Mouse (Mus musculus) spleen, adult 2 months (tissue): Measurements from ENCODE around the gene Tmem63b. TPM values are rescaled to one million over a fixed set of nuclear protein-coding genes. Genes with fewer than 3 reads are reported as not detected.
A peak's percentile ranks its signal among the peaks of the same experiment; 100 is the strongest.

Experiments
- DNase-seq, 2 experiments: peaks; one replicate each; pipeline versions ENCODE4 v3.0.0 to v3.0.0-alpha.2; 2012 to 2021; ENCODE audit warnings: low spot score in 2 of 2, low read depth in 1 of 2
- H3K27ac ChIP-seq: fragments of 200-500 bp; 2 replicates; pipeline ENCODE4 v1.5.1; 2012; ENCODE audit warnings: low read length, inconsistent platforms; ENCODE audit not compliant: insufficient read depth
- H3K27me3 ChIP-seq: fragments of 200-500 bp; 2 replicates; pipeline ENCODE4 v1.6.1; 2012; ENCODE audit warnings: mild to moderate bottlenecking, moderate library complexity, low read length, inconsistent platforms; ENCODE audit not compliant: control insufficient read depth, insufficient read depth
- H3K36me3 ChIP-seq: fragments of 200-500 bp; 2 replicates; pipeline ENCODE4 v1.6.1; 2012; ENCODE audit warnings: mild to moderate bottlenecking, low read length, inconsistent platforms; ENCODE audit not compliant: control insufficient read depth, insufficient read depth
- H3K4me1 ChIP-seq: fragments of 200-500 bp; 2 replicates; pipeline ENCODE4 v1.6.1; 2011; ENCODE audit warnings: inconsistent platforms; ENCODE audit not compliant: control insufficient read depth, insufficient read depth, insufficient read length
- H3K4me3 ChIP-seq: fragments of 200-500 bp; 2 replicates; pipeline ENCODE4 v1.5.1; 2011; ENCODE audit warnings: mild to moderate bottlenecking, inconsistent platforms; ENCODE audit not compliant: insufficient read depth, insufficient read length; ENCODE audit errors: extremely low read depth
- CTCF ChIP-seq: fragments of 200-500 bp; IDR thresholded peaks from 2 replicates; pipeline ENCODE4 v1.5.1; 2011; ENCODE audit warnings: mild to moderate bottlenecking, inconsistent platforms; ENCODE audit not compliant: insufficient read depth, insufficient read length, insufficient replicate concordance; ENCODE audit errors: extremely low read depth
- POLR2A ChIP-seq: fragments of 200-500 bp; IDR thresholded peaks from 2 replicates; pipeline ENCODE4 v1.6.1; 2011; ENCODE audit warnings: low read depth, low read length, inconsistent platforms
- WGBS: fragments of 180-500 bp; shearing (Covaris S2); methylation state at CpG from one replicate; pipeline ENCODE4 v1.1.7; 2018; 5-methylcytosine and 5-hydroxymethylcytosine counted together
- polyA plus RNA-seq: library from polyadenylated mRNA; depleted of rRNA; stranded (reverse); fragments of >200 nt; gene quantifications from 2 replicates; pipeline ENCODE4 v1.2.3, GENCODE M21; 2012

Tmem63b gene
- polyA plus RNA-seq, 1 experiment, result 27.4 TPM

DNA sequence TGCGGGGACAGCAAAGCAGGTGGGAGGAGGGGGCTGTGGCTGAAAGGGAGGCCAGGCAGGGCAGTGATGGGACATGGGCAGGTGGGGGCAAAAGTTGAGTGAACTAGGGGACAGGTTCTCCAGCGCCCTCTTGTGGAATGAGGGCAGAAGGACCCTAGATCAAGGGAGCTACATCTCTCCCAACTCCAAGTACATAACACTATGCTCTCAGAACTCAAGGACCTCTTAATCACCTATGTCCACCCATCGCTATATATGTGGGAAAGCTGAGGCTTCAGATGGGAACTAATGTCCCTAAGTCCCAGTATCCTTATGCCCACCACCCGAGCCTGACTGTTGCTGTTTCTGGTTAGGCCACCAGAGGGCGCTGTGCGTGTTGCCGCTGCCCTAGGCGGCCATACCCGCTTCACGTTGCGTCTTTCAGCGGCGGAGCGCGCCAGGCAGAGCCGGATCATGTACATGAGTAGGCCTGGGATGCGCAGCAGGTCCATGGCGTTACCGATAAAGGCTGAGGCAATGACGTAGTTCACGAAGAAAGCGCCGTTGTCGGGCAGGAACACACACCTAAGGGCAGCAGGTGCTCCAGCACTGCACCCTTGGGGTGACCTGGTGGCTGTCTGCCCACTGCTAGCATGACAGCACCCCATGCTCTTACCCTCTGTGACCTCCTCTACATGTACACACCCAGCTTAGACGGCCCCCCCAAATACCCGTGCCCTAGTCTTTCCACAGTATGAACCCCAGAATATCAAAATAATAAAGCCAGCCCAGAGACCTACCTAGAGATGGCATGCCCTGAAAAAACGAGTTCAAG is 23.4 kb downstream of the Tmem63b start:
- H3K4me3 ChIP-seq, result no peak overlapping the region
- H3K27me3 ChIP-seq, result no peaks in the 10 kb centered on the region
- H3K36me3 ChIP-seq, result peaks cover 1% of the 10 kb centered on the region; the same call in 1 of the 2 replicates
- WGBS, result 29% methylated on average over 27 of the region's 27 CpGs
- peak in 1 of 2 experiments; percentile 52 for DNase-seq
- no peak overlapping the region for H3K27ac ChIP-seq
- TF ChIP-seq CTCF (peak; percentile 88), POLR2A (no peak)
- no peaks in the 10 kb centered on the region; the same call in 1 of the 2 replicates for H3K4me1 ChIP-seq

DNA sequence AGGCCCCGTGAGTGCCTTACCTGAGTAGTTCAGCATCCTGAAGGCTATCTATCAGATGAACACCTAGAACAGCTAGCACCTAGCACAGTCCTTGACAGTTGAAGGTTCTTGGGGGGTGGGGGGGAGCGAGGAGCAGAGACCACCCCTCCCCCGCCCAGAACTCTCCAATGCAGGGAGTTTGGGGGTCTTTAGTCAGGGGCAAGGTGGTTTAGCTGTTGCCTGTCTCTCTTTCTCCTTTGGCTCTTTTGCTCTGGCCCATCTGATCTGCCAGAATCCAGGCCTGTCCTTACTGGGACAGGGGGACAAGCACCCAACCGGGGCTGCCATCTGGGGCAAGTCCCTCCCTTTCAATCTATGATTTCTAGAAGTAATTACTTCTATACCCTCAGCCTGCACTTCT is 27.5 kb downstream of the Tmem63b start, which contains the start of gene Capn11:
TSS of gene Capn11 (minus strand) at position 101 of the 400 bp plus-strand sequence.
- no peak for DNase-seq
- no peaks in the 10 kb centered on the region for H3K27me3 ChIP-seq
- H3K36me3 ChIP-seq, result no peaks in the 10 kb centered on the region
- no peak within 1 kb of the TSS for H3K27ac ChIP-seq
- no peak within 1 kb of the TSS for H3K4me3 ChIP-seq
- no peaks in the 10 kb centered on the region; the same call in 1 of the 2 replicates for H3K4me1 ChIP-seq
- TF ChIP-seq CTCF, result no peak
- no peak for TF ChIP-seq POLR2A
- WGBS, result 89% methylated on average over 4 of the region's 4 CpGs

DNA sequence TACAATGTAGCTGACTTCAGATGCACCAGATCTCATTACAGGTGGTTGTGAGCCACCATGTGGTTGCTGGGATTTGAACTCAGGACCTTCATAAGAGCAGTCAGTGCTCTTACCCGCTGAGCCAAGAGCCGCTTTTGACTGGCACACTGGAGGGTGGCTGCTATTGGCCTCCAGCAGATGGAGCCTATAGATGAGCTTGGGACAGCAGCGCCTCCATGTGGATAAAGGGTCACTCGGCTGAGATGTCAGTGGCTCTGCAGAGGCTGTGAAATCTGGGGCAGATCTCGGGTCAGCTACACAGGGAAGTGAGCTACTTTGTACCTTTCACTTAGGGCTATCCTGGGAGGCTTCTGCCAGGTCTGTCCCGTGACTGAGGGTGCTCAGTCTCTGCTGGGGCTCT is 30.9 kb downstream of the Tmem63b start:
- 31% methylated on average over 6 of the region's 6 CpGs for WGBS
- no peaks in the 10 kb centered on the region for H3K36me3 ChIP-seq
- H3K27ac ChIP-seq, result no peak overlapping the region
- no peak overlapping the region for H3K4me3 ChIP-seq
- no peaks in the 10 kb centered on the region for H3K4me1 ChIP-seq
- DNase-seq, result no peak
- TF ChIP-seq POLR2A, result no peak
- TF ChIP-seq CTCF, result 0 out of 2 replicates have a peak, but pooled peaks have one; percentile 3
- no peaks in the 10 kb centered on the region for H3K27me3 ChIP-seq

DNA sequence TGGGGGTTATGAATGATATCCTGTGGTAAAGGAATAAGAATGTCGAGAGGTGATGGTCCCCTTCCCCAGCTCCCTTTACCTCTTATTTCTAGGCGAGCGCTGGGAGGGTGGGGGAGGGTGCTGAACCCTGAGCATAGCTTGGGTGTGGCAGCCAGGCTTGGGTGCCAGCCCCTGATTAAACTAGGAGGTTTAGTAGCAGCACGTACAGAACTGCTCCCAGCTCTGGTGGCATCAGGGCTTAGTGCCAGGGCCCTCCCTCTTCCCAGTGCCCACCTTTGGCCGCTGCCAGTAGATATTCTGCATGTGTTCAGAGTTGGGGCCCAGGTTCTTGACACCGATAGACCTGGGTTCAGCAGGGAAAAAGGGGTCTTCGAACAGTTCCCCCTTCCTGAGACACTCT is 33.5 kb downstream of the Tmem63b start:
- DNase-seq, result no peak
- no peaks in the 10 kb centered on the region for H3K4me1 ChIP-seq
- no peak overlapping the region for H3K4me3 ChIP-seq
- no peaks in the 10 kb centered on the region for H3K27me3 ChIP-seq
- H3K27ac ChIP-seq, result no peak overlapping the region
- H3K36me3 ChIP-seq, result no peaks in the 10 kb centered on the region
- WGBS, result 81% methylated on average over 7 of the region's 7 CpGs
- no peak for TF ChIP-seq CTCF
- no peak for TF ChIP-seq POLR2A

DNA sequence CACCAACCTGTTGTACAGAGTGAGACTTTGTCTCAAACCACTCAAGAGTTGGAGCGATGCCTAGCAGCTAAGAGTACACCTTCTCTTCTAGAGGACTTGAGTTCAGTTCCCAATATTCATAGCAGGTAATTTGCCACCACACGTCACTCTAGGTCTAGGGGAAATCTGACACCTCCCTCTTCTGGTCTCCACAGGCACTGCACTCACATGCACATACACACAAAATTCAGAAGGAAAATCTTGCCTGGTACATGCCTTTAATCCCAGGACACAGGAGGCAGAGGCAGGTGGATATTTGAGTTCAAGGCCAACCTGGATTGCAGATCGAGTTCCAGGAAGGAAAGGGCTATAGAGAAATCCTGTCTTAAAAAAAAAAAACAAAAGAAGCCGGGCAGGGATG is 42.5 kb downstream of the Tmem63b start:
- Histone ChIP-seq H3K27ac (no peak overlapping the region), H3K4me3 (no peak overlapping the region), H3K4me1 (no peaks in the 10 kb centered on the region), H3K27me3 (no peaks in the 10 kb centered on the region), H3K36me3 (no peaks in the 10 kb centered on the region)
- TF ChIP-seq CTCF (no peak), POLR2A (no peak)
- WGBS, result 88% methylated on average over 4 of the region's 4 CpGs
- no peak for DNase-seq

DNA sequence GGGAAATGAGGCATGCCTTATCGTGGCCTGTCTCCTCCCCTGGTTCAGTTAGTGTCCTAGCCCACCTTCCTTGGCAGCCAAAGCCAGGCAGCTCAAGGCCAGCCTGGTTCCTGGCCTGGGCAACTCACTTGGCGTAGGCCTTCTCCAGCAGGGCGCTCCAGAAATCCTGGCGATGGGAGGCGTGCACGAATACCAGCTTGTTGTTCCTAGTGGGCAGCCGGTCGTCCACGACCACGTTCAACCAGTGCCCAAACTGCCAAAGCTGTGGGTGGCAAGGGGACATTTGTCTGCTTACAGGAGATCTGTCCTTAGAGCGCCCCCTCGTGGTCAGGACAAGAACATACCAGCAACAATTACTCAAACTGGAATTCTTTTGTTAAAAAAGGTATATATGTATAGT is 44.0 kb downstream of the Tmem63b start:
- WGBS, result 25% methylated on average over 12 of the region's 12 CpGs
- no peaks in the 10 kb centered on the region for H3K27me3 ChIP-seq
- H3K36me3 ChIP-seq, result no peaks in the 10 kb centered on the region
- no peaks in the 10 kb centered on the region for H3K4me1 ChIP-seq
- no peak overlapping the region for H3K27ac ChIP-seq
- no peak overlapping the region for H3K4me3 ChIP-seq
- DNase-seq, result peak in 1 of 2 experiments; percentile 57
- TF ChIP-seq CTCF (peak; percentile 59; the same call in 1 of the 2 replicates), POLR2A (no peak)

DNA sequence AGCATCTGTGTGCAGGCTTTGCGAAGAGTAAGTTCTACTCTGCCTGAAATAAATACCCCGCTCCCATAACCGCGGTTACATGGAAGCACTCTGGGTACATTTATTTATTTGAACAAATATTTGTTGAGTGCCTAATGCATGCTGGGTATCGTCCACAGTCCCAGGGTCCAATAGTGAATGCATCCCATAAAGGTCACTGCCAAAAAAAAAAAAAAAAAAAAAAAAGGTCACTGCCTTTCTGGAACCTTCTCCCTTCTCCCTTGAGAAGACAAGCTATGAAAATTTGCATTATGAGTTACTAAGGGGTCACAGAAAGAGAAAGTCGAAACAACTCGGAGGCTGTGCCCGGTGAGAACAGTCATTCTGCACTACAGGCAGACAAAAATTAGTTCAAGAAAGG is 44.7 kb downstream of the Tmem63b start:
- no peak overlapping the region for H3K4me3 ChIP-seq
- H3K27me3 ChIP-seq, result no peaks in the 10 kb centered on the region
- 92% methylated on average over 8 of the region's 8 CpGs for WGBS
- H3K4me1 ChIP-seq, result no peaks in the 10 kb centered on the region
- TF ChIP-seq POLR2A, result no peak
- no peak for TF ChIP-seq CTCF
- H3K36me3 ChIP-seq, result no peaks in the 10 kb centered on the region
- no peak overlapping the region for H3K27ac ChIP-seq
- DNase-seq, result no peak
